Mouse (Mus musculus) layer of hippocampus, adult 11-12 months (tissue): Measurements from ENCODE around the gene Rad51b.
"Not testable (repeated sequence)": the region's sequence is repeated elsewhere in the genome, so short reads cannot be mapped to it uniquely, and the experiment has no call there.

Source experiments
- DNase-seq: peaks from one replicate; pipeline ENCODE4 v3.0.0; 2022; ENCODE audit warnings: low spot score

Rad51b gene

GRCm38 (mm10) chr12:79297121-79297576 lies at the start of gene Rad51b:
Gene Rad51b, plus strand, starts transcription at chr12:79297282.
- DNase-seq = peak; percentile 79

- DNase-seq = no peak
Measured at GRCm38 (mm10) chr12:79248110-79248509, 49.0 kb upstream of the Rad51b start.

GRCm38 (mm10) chr12:79253294-79254053 lies 43.6 kb upstream of the Rad51b start:
- no peak for DNase-seq

- DNase-seq = no peak
Measured at GRCm38 (mm10) chr12:79254975-79255374, 42.1 kb upstream of the Rad51b start.

GRCm38 (mm10) chr12:79260154-79260553 lies 36.9 kb upstream of the Rad51b start:
- DNase-seq = no peak

- peak; percentile 48 for DNase-seq
Measured at GRCm38 (mm10) chr12:79261035-79261434, 36.0 kb upstream of the Rad51b start.

- DNase-seq = no peak
Measured at GRCm38 (mm10) chr12:79272604-79273003, 24.5 kb upstream of the Rad51b start.

- no peak for DNase-seq
Measured at GRCm38 (mm10) chr12:79279513-79280115, 17.5 kb upstream of the Rad51b start.

- no peak for DNase-seq
Measured at GRCm38 (mm10) chr12:79282595-79282994, 14.5 kb upstream of the Rad51b start.

- DNase-seq = no peak
Measured at GRCm38 (mm10) chr12:79292874-79293273, 4.2 kb upstream of the Rad51b start.

GRCm38 (mm10) chr12:79296126-79296816 lies 811 bp upstream of the Rad51b start, which contains the start of gene Zfyve26:
Gene Zfyve26, minus strand, starts transcription at chr12:79296304.
- peak; percentile 95 for DNase-seq

- no peak for DNase-seq
Measured at GRCm38 (mm10) chr12:79297884-79298636, 978 bp downstream of the Rad51b start.

GRCm38 (mm10) chr12:79301802-79302201 lies 4.7 kb downstream of the Rad51b start:
- peak; percentile 14 for DNase-seq

GRCm38 (mm10) chr12:79305131-79305530 lies 8.0 kb downstream of the Rad51b start:
- DNase-seq = no peak

GRCm38 (mm10) chr12:79306013-79306412 lies 8.9 kb downstream of the Rad51b start:
- no peak for DNase-seq

GRCm38 (mm10) chr12:79313721-79314120 lies 16.6 kb downstream of the Rad51b start:
- no peak for DNase-seq

GRCm38 (mm10) chr12:79317339-79317738 lies 20.3 kb downstream of the Rad51b start:
- DNase-seq = no peak

- DNase-seq = peak; percentile 6
Measured at GRCm38 (mm10) chr12:79320895-79321294, 23.8 kb downstream of the Rad51b start.

GRCm38 (mm10) chr12:79322539-79322938 lies 25.5 kb downstream of the Rad51b start:
- DNase-seq = not testable (repeated sequence)

- no peak for DNase-seq
Measured at GRCm38 (mm10) chr12:79326236-79326635, 29.2 kb downstream of the Rad51b start.

GRCm38 (mm10) chr12:79326745-79327144 lies 29.7 kb downstream of the Rad51b start:
- DNase-seq = no peak

- no peak for DNase-seq
Measured at GRCm38 (mm10) chr12:79327868-79328267, 30.8 kb downstream of the Rad51b start.
